Mouse (Mus musculus) neural tube, embryonic 12.5 days (tissue): ENCODE measurements around the gene Afg3l1. TPM values are rescaled to one million over a fixed set of nuclear protein-coding genes. Genes with fewer than 3 reads are reported as not detected.
"Not testable (repeated sequence)": the region's sequence is repeated elsewhere in the genome, so short reads cannot be mapped to it uniquely, and the experiment has no call there.

Source experiments
- ATAC-seq: fragments of 200-750 bp; cut with Nextera tagmentation; 2 replicates; pipeline ENCODE4 v1.8.0; 2017; ENCODE audit warnings: low read depth, mild to moderate bottlenecking, moderate TSS enrichment, moderate library complexity; ENCODE audit not compliant: low FRiP score
- H3K27ac ChIP-seq: fragments of 300-500 bp; sonication (generic); 2 replicates; pipeline ENCODE4 v1.5.1; 2016
- H3K27me3 ChIP-seq: fragments of 300-500 bp; sonication (generic); replicated peaks from 2 replicates; pipeline ENCODE4 v1.6.1; 2016; ENCODE audit warnings: mild to moderate bottlenecking
- H3K36me3 ChIP-seq: fragments of 300-500 bp; sonication (generic); 2 replicates; pipeline ENCODE4 v1.6.1; 2016; ENCODE audit warnings: mild to moderate bottlenecking
- H3K4me1 ChIP-seq: fragments of 300-500 bp; sonication (generic); 2 replicates; pipeline ENCODE4 v1.6.1; 2016
- H3K4me2 ChIP-seq: fragments of 300-500 bp; sonication (generic); replicated peaks from 2 replicates; pipeline ENCODE4 v1.6.1; 2016; ENCODE audit warnings: mild to moderate bottlenecking
- H3K4me3 ChIP-seq: fragments of 300-500 bp; sonication (generic); 2 replicates; pipeline ENCODE4 v1.5.1; 2016
- H3K9ac ChIP-seq: fragments of 300-500 bp; sonication (generic); 2 replicates; pipeline ENCODE4 v1.6.1; 2016; ENCODE audit warnings: mild to moderate bottlenecking
- H3K9me3 ChIP-seq: fragments of 300-500 bp; sonication (generic); 2 replicates; pipeline ENCODE4 v1.6.1; 2016; ENCODE audit warnings: mild to moderate bottlenecking
- whole genome bisulfite sequencing: fragments of 180-500 bp; shearing (Covaris S2); methylation state at CpG from one replicate; pipeline ENCODE4 v1.1.7; 2016; 5-methylcytosine and 5-hydroxymethylcytosine counted together
- polyA plus RNA-seq: library from polyadenylated mRNA; unstranded; fragments of >200 nt; fragmentation: Nextera tagmentation; extraction: Ambion mirVana; gene quantifications from 2 replicates; pipeline ENCODE4 v1.2.1, GENCODE M21; 2016

Gene Afg3l1
- polyA plus RNA-seq, 1 experiment from 2014 or later = 59.8 TPM

GRCm38 (mm10) chr8:123504591-123505195 is 27.0 kb downstream of the Afg3l1 start:
- no peak overlapping the region for H3K27ac ChIP-seq
- no peak overlapping the region for H3K4me2 ChIP-seq
- H3K4me1 ChIP-seq = no peaks in the 10 kb centered on the region
- H3K27me3 ChIP-seq = no peaks in the 10 kb centered on the region
- ATAC-seq = no peak
- H3K36me3 ChIP-seq = peaks cover 98% of the 10 kb centered on the region
- 91% methylated on average over 9 of the region's 9 CpGs for WGBS
- peaks cover 4% of the 10 kb centered on the region; the same call in 1 of the 2 replicates for H3K9me3 ChIP-seq
- no peak overlapping the region for H3K9ac ChIP-seq
- H3K4me3 ChIP-seq = no peak overlapping the region

DNA sequence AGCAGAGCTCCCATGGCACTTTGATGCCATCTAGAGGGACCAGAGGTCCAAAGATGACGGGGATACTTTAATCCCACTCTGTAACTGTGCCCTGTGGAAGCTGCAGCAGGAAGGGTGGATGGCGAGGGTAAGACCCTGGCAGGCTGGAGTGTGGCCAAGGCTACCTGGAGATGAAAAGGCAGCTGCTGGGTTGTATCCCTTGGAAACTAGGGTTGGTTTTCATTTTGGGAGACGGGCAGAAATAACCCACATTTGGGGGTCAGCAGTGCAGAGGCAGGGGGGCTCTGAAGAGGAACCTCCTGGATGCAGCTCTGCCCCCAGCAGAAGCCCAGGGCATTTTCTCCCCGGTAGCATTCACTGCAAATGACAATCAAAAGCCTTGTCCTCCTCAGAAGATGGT is 27.6 kb downstream of the Afg3l1 start:
- Histone ChIP-seq H3K27me3 (no peaks in the 10 kb centered on the region), H3K9me3 (peaks cover 4% of the 10 kb centered on the region; the same call in 1 of the 2 replicates), H3K36me3 (peaks cover 95% of the 10 kb centered on the region), H3K4me3 (no peak overlapping the region), H3K4me2 (no peak overlapping the region), H3K4me1 (no peaks in the 10 kb centered on the region), H3K27ac (no peak overlapping the region), H3K9ac (no peak overlapping the region)
- WGBS = 87% methylated on average over 4 of the region's 4 CpGs
- ATAC-seq = no peak

GRCm38 (mm10) chr8:123505695-123506094 is 28.0 kb downstream of the Afg3l1 start:
- Histone ChIP-seq H3K27me3 (no peaks in the 10 kb centered on the region), H3K27ac (no peak overlapping the region), H3K4me3 (no peak overlapping the region), H3K36me3 (peaks cover 92% of the 10 kb centered on the region), H3K9ac (no peak overlapping the region), H3K9me3 (peaks cover 4% of the 10 kb centered on the region; the same call in 1 of the 2 replicates), H3K4me1 (no peaks in the 10 kb centered on the region), H3K4me2 (no peak overlapping the region)
- WGBS = 86% methylated on average over 9 of the region's 9 CpGs
- ATAC-seq = no peak

DNA sequence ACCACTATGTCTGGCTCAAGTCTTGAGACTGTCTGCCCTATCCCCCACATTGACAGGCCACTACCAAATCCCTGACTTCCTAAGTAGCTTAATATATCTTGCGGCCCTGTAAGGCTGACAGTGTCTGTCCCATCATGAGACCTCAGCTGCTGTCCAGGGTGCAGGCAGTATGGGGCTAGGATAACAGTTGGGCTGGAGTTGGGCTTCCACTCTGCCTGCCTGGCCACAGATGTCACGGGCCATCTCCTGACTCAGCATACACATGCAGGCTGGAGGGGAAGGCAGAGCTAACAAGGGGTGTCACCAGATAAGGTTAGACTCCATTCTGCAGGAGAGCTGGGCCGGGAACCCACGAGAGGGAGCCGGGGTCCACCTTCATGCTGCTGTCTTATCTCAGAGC is 29.4 kb downstream of the Afg3l1 start:
- no peak overlapping the region for H3K9ac ChIP-seq
- H3K9me3 ChIP-seq = peaks cover 4% of the 10 kb centered on the region; the same call in 1 of the 2 replicates
- no peak overlapping the region for H3K27ac ChIP-seq
- H3K4me1 ChIP-seq = no peaks in the 10 kb centered on the region
- no peak overlapping the region for H3K4me3 ChIP-seq
- H3K27me3 ChIP-seq = no peaks in the 10 kb centered on the region
- no peak for ATAC-seq
- H3K4me2 ChIP-seq = no peak overlapping the region
- H3K36me3 ChIP-seq = peaks cover 78% of the 10 kb centered on the region
- 92% methylated on average over 5 of the region's 5 CpGs for WGBS

DNA sequence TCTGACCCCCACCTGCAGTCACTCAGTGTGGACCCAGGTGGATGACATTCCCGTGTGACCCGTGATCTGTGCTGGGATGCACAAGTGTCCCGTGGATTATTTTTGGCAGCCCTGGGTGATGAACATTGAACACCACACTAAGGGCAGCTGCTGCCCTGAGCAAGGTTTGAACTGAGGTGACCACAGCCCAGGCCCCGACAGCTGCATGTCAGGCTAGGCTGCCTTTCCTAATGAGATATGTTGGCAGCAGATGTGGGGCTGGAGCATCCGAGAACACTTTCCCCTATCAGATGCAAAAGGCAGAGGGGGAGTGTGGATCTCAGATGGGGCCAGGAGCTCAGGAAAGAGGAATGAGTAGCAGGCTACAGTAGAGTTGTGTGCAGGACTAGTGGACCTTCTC is 33.1 kb downstream of the Afg3l1 start:
- Histone ChIP-seq H3K36me3 (peaks cover 42% of the 10 kb centered on the region), H3K9me3 (no peaks in the 10 kb centered on the region), H3K4me2 (no peak overlapping the region), H3K4me1 (peaks cover 25% of the 10 kb centered on the region; the same call in 1 of the 2 replicates), H3K9ac (no peak overlapping the region), H3K4me3 (no peak overlapping the region), H3K27me3 (0 out of 2 replicates have a peak, but pooled peaks cover 6% of the 10 kb centered on the region), H3K27ac (no peak overlapping the region)
- WGBS = 86% methylated on average over 5 of the region's 5 CpGs
- ATAC-seq = no peak

- Histone ChIP-seq H3K4me3 (peak overlapping the region; percentile 72), H3K27me3 (0 out of 2 replicates have a peak, but pooled peaks cover 6% of the 10 kb centered on the region), H3K4me1 (peaks cover 32% of the 10 kb centered on the region), H3K9ac (peak overlapping the region; percentile 89), H3K9me3 (no peaks in the 10 kb centered on the region), H3K4me2 (peak overlapping the region; percentile 80), H3K27ac (peak overlapping the region; percentile 87; the same call in 1 of the 2 replicates), H3K36me3 (peaks cover 9% of the 10 kb centered on the region)
- whole genome bisulfite sequencing = 3% methylated on average over 9 of the region's 9 CpGs
- no peak for ATAC-seq
These were observed 36.4 kb downstream of the Afg3l1 start for GRCm38 (mm10) chr8:123514136-123514535.

GRCm38 (mm10) chr8:123514781-123515539 is 37.3 kb downstream of the Afg3l1 start, which contains the start of gene Dbndd1:
Dbndd1 (minus strand) TSS chr8:123515463.
- Histone ChIP-seq H3K27me3 (0 out of 2 replicates have a peak, but pooled peaks cover 6% of the 10 kb centered on the region), H3K36me3 (peaks cover under 1% of the 10 kb centered on the region; the same call in 1 of the 2 replicates), H3K9me3 (no peaks in the 10 kb centered on the region), H3K27ac (peak within 1 kb of the TSS; percentile 87), H3K4me1 (peaks cover 39% of the 10 kb centered on the region), H3K4me3 (peak within 1 kb of the TSS; percentile 72), H3K9ac (peak within 1 kb of the TSS; percentile 89), H3K4me2 (peak within 1 kb of the TSS; percentile 80)
- WGBS = under 1% methylated on average over 55 of the region's 63 CpGs
- ATAC-seq = peak; percentile 52

DNA sequence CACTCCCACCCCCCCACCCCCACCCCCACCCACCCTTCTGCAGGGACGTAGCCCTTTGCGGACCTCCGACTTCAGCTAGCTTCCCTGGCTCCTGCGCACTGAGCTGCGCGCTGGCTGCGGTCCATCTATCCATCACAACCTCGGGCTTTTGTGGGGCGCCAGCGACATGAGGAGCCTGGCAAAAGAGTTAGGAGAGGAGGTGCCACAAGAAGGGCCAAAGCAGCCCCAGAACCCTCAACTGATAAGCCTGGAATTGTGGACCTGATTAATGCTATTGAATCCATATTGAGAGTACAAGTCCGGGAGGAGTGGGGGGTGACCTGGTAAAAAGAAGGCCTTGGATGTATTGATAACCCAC is 37.8 kb downstream of the Afg3l1 start:
- H3K9ac ChIP-seq = peak overlapping the region; percentile 89
- H3K4me2 ChIP-seq = peak overlapping the region; percentile 80
- under 1% methylated on average over 8 of the region's 11 CpGs for WGBS
- peaks cover 39% of the 10 kb centered on the region for H3K4me1 ChIP-seq
- peak; percentile 38; the same call in 1 of the 2 replicates for ATAC-seq
- H3K4me3 ChIP-seq = peak overlapping the region; percentile 72
- H3K9me3 ChIP-seq = no peaks in the 10 kb centered on the region
- H3K27ac ChIP-seq = peak overlapping the region; percentile 87; the same call in 1 of the 2 replicates
- 0 out of 2 replicates have a peak, but pooled peaks cover 4% of the 10 kb centered on the region for H3K36me3 ChIP-seq
- H3K27me3 ChIP-seq = 0 out of 2 replicates have a peak, but pooled peaks cover 6% of the 10 kb centered on the region

DNA sequence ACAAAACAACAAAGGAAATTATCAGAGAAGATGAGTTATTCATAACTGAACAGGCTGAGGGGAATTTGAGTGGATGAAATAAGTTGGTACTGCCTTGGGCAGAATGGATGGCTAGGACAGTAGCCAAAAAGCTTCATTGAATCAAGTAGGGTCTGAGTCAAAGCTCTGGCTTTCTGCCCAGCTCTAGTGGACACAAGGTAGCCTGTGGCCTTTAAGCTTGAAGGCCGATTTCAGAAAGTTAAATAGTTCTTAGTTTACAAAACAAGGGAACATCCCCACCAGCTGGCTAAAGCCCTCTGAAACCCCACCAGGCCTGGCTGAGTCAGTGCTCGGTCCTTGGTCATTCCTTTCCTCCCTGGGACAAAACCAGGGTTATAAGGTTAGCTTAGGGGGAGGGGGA is 38.9 kb downstream of the Afg3l1 start:
- no peak overlapping the region for H3K4me2 ChIP-seq
- H3K4me3 ChIP-seq = no peak overlapping the region
- 0 out of 2 replicates have a peak, but pooled peaks cover 6% of the 10 kb centered on the region for H3K27me3 ChIP-seq
- 35% methylated on average over 2 of the region's 2 CpGs for WGBS
- peaks cover 39% of the 10 kb centered on the region for H3K4me1 ChIP-seq
- no peak overlapping the region for H3K27ac ChIP-seq
- H3K9me3 ChIP-seq = no peaks in the 10 kb centered on the region
- peaks cover 12% of the 10 kb centered on the region for H3K36me3 ChIP-seq
- H3K9ac ChIP-seq = no peak overlapping the region
- no peak for ATAC-seq

GRCm38 (mm10) chr8:123518172-123518571 is 40.5 kb downstream of the Afg3l1 start:
- 0 out of 2 replicates have a peak overlapping the region, but pooled peaks have one; percentile 5 for H3K4me3 ChIP-seq
- 0 out of 2 replicates have a peak, but pooled peaks cover under 1% of the 10 kb centered on the region for H3K27me3 ChIP-seq
- WGBS = 48% methylated on average over 10 of the region's 10 CpGs
- no peak for ATAC-seq
- no peaks in the 10 kb centered on the region for H3K9me3 ChIP-seq
- H3K4me1 ChIP-seq = peaks cover 31% of the 10 kb centered on the region
- H3K36me3 ChIP-seq = peaks cover 25% of the 10 kb centered on the region
- peak overlapping the region; percentile 94 for H3K4me2 ChIP-seq
- no peak overlapping the region for H3K27ac ChIP-seq
- H3K9ac ChIP-seq = no peak overlapping the region

- Histone ChIP-seq H3K4me2 (peak within 1 kb of the TSS; percentile 94), H3K9me3 (no peaks in the 10 kb centered on the region), H3K27ac (0 out of 2 replicates have a peak within 1 kb of the TSS, but pooled peaks have one; percentile 10), H3K27me3 (no peaks in the 10 kb centered on the region), H3K4me1 (peaks cover 26% of the 10 kb centered on the region), H3K36me3 (peaks cover 30% of the 10 kb centered on the region), H3K9ac (peak within 1 kb of the TSS; percentile 84), H3K4me3 (peak within 1 kb of the TSS; percentile 72)
- peak; percentile 90 for ATAC-seq
- under 1% methylated on average over 20 of the region's 20 CpGs for WGBS
These were observed 41.0 kb downstream of the Afg3l1 start, which contains the start of gene Gas8 for GRCm38 (mm10) chr8:123518667-123519066. Gas8 (plus strand) TSS chr8:123518834.

DNA sequence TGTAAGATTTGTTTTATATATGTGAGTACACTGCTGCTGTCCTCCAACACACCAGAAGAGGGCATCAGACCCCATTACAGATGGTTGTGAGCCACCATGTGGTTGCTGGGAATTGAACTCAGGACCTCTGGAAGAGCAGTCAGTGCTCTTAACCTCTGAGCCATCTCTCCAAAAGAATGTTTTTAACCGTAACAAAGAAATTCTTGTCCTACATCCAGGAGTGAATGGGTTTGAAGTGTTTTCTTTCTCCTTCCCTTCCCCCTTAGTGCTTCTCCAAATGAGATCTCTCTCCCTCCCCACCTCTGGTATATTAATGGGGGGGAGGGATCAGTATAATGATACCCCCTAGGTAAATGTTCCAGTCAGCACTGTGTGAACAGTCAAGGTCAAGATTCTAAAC is 42.3 kb downstream of the Afg3l1 start:
- WGBS = 97% methylated on average over 1 of the region's 1 CpGs
- H3K9me3 ChIP-seq, H3K9ac ChIP-seq, H3K27me3 ChIP-seq, H3K27ac ChIP-seq, H3K4me3 ChIP-seq, H3K4me2 ChIP-seq, ATAC-seq: not testable (repeated sequence)
- peaks cover 44% of the 10 kb centered on the region for H3K36me3 ChIP-seq
- peaks cover 19% of the 10 kb centered on the region for H3K4me1 ChIP-seq
